Mouse (Mus musculus) urinary bladder, postnatal 14 days (tissue): Measurements from ENCODE around the gene Nkap.
"Not testable (repeated sequence)": the region's sequence is repeated elsewhere in the genome, so short reads cannot be mapped to it uniquely, and the experiment has no call there.

Experiments used
- DNase-seq: peaks from one replicate; pipeline ENCODE4 v3.0.0; 2021; ENCODE audit warnings: low spot score

Nkap gene

DNA sequence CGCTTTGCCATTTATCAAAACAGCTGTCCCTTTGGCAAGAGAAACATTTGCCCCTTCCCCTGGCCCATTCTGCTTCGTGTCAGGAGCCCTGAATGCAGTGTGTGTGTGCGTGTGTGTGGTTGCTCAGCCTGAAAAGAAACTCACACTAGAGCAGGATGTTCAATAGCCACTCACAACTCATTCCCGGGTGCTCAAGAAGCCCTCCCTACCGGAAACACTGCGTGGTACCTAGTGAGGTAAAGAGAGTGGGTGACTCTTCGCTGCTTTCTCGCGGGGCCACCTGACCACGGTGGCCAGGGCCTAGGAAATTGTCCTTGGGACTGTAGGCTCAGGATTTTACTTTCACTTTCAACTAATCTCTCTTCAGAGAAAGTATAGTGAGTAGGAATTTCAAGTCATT lies 34.6 kb downstream of the Nkap start:
- DNase-seq = no peak

DNA sequence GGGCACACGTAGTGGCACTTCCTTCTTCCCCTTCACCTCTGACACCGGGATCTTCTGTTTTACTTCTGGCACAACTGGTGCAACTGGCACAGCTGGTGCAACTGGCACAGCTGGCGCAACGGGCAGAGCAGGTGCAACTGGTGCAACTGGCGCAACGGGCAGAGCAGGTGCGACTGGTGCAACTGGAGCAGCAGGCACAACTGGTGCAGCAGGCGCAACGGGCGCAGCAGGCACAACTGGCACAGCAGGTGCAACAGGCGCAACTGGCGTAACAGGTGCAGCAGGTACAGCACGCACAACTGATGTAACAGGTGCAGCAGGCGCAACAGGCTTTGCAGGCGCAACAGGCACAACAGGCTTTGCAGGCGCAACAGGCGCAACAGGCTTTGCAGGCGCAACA lies 36.5 kb downstream of the Nkap start:
- no peak for DNase-seq

DNA sequence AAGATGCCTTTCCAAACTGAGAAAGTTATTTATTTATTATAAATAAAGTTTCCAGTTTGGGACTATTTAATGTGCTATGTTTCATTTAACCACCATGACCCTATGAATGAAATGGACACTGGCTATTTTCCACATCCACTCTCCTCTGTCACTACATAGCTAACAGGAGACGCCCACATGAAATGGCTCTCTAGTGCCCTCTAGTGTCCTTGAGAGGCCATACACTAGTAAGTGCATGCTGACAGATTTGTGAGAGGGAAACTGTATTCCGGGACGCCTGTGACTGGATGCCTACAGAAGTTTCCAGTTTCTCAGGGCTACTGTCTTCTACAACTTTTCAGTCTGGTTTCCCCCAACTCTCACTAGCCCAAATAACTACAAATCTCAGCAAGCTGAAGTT lies 40.5 kb downstream of the Nkap start:
- peak; percentile 9 for DNase-seq

- no peak for DNase-seq
Observed at GRCm38 (mm10) chrX:37168742-37169141, 42.1 kb downstream of the Nkap start, which contains the start of gene Akap14. Gene Akap14, minus strand, starts transcription at chrX:37168842.

DNA sequence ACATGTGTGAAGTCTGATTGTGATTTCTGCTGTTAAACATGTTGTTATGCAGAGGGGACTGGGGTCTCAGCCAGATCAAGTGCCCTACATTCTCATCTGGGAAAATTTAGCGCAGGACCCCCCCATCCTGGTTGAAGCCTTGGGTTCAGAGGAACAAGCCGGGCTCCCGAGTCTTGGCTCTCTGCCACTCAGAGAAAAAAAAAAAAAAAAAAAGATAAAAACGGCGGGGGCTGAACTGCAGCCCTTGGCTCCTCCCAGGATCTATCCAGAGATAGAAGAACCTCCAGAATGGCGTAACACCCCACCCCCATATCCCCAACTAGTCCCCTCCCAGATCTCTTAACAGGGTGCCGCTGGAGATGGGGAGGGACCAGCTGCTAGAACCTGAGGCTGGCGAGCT lies 57.8 kb downstream of the Nkap start:
- not testable (repeated sequence) for DNase-seq

- DNase-seq = no peak
Observed at GRCm38 (mm10) chrX:37190755-37191104, 64.1 kb downstream of the Nkap start.

DNA sequence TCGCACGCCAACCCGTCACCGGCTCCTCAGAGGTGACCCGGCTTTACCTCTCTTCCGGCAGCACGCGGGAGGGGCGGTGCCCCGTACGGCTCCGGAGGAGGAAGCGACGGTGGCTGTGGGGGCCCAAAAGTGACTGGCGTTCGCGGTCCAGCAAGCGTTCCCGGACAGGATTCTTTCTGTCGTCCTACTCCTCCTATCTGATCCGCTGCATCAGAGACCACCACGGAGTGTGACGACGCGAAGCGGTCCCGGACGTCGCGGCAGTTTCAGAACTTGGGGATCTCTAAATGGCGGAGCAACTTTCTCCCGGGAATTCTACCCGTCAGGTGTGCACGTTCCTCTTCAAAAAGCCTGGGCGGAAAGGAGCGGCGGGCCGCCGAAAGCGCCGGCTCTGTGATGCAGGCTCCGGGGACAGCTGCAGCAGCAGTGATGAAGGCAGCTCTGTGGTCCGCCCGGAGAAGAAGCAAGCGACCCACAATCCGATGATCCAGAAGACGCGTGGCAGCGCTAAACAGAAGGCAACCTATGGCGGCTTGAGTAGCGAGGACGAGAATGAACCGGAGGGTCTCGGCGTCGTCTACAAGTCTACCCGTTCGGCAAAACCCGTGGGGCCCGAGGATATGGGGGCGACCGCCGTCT lies 64.6 kb downstream of the Nkap start, which contains the start of the genes Ndufa1 and Rnf113a1:
TSS of gene Ndufa1 (minus strand) at position 59 of the 639 bp plus-strand sequence.
TSS of gene Rnf113a1 (plus strand) at position 141 of the 639 bp plus-strand sequence.
- DNase-seq = peak; percentile 82

DNA sequence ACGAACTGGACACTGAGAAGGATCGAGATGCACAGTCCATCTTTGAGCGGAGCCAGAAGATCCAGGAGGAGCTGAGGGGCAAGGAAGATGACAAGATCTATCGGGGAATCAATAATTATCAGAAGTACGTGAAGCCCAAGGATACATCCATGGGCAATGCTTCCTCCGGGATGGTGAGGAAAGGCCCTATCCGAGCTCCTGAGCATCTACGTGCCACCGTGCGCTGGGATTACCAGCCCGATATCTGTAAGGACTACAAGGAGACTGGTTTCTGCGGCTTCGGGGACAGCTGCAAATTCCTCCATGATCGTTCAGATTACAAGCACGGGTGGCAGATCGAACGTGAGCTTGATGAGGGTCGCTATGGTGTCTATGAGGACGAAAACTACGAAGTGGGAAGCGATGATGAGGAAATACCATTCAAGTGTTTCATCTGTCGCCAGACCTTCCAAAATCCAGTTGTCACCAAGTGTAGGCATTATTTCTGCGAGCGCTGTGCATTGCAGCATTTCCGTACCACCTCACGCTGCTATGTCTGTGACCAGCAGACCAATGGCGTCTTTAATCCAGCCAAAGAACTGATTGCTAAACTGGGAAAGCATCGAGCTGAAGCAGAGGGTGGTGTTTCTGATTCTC lies 65.3 kb downstream of the Nkap start:
- peak; percentile 2 for DNase-seq

- no peak for DNase-seq
Observed at GRCm38 (mm10) chrX:37198676-37199075, 72.1 kb downstream of the Nkap start.
